Mouse (Mus musculus): Measurements from ENCODE around the gene Tspan17.

The Tspan17 gene

DNA sequence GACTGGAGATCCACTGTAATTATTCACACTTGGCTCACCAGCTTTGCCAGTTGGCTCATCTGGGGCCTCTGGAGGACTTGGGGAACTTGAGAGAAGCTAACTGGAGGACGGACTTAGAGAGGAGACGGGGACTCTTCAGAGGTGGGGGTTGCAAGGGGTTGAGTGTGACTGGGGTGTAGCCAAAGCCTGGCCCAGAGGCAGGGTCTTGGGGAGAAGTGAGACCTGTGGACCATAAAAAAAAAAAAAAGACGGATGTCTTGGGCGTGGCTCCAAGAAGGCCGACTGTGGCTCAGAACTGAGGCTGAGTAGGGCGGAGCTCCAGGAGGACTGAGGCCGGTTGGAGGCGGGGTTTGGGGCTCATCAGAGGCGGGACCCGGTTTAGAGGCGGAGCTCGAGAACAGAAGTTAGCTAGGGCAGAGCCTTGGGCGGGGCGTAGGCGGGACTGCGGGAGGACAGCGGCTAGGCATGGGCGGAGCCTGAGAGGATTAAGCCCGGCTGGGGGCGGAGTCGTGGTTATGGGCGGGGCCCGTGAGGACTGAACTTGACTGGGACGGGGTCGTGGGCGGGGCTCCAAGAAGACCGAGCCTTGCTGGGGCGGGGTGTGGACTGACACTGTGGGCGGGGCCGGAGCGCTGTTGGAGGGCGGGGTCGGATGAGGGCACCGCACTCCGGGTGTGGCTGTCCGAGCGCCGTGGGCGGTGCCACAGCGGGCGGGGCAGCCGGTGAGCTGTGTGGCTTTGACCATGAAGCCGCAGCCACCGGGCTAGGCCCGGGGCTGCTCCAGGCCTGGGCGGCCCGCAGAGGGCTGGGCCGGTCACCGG is at the start of gene Tspan17:
Gene Tspan17 (plus strand): TSS at position 638 of the 821 bp plus-strand sequence.
- DNase-seq = peak; percentile 99

DNA sequence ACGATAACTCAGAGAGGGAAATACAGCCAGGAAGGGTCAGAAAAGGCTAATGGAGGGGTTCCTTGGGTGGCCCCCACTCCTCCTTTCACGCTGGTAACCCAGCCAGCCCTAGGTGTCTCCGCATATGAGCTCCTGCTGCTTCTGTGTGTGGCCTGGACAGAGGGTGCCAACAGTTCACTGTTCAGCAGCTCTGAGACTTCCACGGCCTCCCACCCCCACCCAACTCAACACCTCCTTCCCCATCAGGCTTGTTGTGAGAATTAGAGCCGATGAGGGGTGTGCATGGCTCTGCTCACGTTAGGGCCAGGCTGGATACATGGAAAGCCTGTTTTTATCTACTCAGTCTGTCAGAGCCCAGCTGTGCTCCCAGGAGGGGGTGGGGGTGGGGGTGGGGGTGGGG is 43.1 kb upstream of the Tspan17 start:
- no peak for DNase-seq

DNA sequence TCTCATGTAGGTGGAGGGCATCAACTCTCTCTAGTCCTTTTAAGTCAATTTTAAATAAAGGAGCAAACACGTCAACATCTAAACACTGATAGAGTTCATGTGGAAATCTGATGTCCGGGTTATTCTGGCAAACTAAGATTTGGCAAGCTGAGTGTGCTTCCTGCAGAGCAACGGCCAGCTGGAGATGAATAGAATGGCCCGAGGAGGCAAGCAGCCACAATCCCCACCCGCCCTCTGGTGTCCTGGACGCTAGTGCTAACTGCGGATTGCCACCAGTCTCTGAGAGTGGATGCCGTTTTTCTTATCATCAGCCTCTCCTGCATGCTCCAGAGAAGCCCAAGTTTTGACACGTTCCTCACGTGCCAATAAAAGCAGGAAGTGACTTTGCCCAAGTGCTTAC is 42.3 kb upstream of the Tspan17 start:
- DNase-seq = no peak

DNA sequence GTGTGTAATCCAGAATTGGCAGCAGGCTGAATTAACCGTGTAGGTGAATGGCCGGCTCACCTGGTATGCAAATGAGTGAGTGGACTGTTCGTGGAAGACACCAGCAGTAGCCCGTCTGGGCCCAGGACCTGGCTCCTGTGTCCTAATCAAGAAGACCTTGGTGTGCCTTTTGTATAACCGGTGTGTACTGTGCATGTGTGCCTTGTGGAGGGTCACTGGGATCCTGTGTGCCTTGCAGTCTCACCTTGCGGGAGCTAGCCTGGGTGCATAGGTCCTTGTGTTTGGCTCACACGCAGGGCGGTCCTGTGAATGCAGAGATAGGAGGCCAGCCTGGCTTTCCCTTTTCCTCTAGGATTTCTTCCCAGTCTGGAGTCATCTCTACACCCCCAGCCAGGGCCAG is 41.0 kb upstream of the Tspan17 start:
- no peak for DNase-seq

DNA sequence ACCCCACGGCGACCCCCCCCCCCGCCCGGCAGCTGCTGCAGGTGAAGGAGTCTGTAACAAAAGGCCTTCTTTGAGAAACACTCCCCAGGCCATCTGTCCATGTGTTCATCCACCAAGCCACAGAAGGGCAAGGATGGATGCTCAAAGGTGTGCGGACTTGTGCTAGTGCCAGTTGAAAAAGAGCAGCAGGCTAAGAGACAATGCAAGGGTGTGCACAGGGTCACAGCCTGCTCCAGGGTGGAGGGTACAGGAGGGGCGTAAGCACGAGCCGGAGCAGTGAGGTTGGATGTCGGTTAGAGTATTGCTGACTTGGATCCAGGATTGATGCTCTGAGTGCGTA is 40.5 kb upstream of the Tspan17 start:
- DNase-seq = no peak

DNA sequence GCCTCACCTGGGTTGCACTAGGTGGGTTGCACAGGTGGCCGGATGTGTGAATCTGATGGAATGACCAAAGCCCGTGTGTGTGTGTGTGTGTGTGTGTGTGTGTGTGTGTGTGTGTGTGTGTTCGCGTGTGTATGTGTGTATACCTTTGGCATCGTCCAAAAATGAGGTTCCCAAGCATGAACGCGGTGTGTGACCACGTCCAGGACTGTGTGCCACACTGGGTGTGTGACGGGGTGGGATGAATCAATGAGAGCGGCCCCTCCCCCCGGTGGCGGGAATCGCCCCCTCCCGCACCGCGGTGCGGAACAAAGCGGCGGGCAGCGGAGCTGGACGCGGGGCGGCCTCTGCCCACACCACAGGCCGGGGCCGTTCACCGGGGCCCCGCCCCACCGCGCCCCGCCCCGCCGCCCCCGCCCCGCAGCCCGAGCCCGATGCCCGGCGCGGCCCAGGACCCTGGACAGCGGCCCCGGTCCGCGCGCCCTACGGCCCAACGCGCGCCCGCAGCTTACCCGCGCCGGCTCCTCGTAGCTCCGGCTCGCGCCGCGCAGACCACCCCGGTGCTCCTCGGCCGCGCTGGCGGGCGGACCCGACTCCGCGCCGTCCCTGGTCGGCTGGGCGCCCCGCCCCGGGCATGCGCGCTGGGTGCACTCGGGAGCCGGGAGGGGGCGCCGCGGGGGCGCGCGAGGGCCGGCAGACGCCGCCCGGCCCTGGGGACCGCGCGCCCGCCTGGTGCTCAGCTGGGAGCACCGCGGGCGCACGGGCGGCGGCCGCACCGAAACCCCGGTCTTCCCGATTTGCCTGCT is 39.9 kb upstream of the Tspan17 start:
- DNase-seq = no peak

DNA sequence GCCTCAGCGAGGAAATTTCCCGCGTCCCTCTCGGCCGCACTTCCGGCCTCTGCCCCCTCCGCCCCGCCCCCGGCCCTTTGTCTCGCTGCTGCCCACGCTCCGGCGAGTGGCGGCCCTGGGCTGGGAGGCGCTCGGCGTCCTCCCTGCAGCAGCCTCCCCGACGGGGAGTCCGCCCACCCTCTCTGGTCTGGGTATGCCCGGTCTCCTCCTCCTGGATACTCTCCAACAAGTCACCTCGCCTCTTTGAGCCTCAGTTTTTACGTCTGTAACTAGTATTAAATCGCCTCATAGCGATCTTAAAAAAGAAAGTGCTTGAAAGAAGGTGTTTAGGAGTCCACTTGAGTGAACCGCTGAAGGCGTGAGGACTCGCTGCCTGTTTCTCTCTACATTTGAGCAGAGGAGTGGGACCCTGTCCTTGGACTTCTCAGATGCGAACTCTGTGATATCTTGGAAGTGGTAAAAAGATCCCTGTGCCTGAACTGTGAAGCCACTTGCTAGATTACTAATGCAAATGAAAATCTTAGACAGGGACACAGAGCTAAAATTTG is 39.2 kb upstream of the Tspan17 start, which contains the start of gene Gprin1:
Gene Gprin1 (minus strand): TSS at position 11 of the 548 bp plus-strand sequence.
- no peak for DNase-seq

DNA sequence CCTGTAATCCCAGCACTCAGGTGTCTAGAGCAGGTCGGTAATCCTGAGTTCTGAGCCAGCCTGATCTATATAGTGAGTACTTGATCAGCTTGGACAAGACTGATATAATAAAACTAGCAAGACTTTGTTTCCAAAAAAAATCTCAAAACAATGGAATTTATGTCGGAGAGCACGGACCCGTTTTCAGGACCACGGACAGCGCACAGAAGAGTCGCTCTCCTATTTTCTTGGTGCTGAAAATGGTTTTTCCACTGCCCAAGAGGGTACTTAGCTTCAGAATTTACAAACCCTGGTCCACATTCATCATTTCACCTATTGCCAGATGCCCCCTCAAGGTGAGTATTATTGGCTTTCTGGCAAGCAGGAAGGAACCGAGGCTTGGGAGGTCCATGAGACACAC is 38.5 kb upstream of the Tspan17 start:
- DNase-seq = no peak

DNA sequence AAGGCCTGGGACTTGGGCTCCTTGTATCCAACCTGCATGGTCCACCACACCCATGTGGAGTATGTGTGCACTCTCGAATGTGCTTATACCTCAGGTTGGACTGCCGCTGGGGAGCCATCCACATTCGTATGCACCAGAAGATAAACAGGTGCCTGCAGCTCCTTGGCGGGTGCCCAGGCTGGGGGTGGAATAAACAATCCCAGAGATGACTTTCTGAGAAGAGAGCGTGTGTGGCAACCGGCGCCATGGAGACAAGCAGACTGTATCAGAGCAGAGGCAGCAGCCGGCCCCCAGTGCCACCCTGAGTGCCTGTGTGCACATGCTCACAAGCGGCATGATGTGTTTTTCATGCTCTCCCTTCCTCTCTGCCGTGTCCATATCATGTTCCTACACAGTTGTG is 36.5 kb upstream of the Tspan17 start:
- peak; percentile 95 for DNase-seq

DNA sequence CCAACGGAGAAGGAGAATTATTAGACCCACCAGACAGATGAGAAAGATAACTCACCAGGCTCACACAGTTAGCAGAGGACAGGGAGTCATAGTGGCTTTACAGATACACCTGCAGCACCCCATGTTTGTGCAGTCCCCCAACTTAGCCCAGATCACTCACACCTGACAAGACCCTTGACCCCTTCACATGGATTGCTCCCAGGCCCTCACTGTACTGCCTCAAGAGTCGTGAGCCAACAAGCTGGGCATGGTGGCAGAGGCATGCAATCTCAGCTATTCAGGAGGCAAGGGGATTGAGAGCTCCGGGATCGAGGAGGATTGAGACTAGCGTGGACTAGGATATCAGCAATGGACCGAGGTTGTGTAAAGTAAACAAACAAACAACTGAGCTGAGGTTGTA is 35.4 kb upstream of the Tspan17 start:
- no peak for DNase-seq

DNA sequence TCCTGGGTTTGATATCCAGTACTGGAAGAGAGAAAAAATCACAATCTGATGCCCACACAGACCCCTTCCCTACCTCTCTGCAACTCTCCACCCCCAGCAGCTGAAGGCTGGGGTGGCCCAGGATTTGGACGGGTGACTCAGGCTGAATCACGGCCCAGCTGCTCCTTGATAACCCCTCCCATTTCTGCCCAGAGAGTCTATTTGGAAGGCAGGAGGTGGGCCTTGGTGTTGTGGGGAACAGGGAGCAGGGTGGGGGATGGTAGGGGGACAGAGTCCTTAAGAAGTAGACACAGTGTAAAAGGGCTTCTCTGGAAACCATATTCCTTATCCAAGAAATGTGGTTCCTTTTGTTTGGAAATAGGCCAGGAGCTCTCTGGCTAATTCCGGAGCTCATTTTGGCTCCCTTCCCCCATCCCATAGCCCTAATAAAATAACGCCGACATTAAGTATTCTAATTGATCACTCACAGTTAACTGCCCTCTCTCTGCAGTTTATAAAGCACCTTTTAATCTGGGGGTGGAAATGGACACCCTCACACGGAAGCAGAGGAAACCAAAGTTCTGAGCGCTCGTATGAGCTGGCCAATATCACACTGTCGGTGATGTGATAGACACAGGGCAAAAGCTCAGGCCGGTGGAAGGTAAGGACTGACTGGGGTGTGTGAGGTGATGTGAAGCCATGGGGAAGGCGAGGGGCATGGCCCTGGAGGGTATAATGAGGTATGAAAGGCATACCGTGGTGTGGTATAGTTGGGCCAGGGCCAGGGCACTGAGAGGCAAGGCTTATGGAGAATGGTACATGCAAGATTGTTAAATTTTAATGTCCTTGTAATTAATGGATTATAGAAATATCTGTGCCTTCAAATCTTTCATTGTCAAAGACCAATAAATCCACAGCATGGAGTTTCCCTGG is 34.8 kb upstream of the Tspan17 start:
- no peak for DNase-seq

DNA sequence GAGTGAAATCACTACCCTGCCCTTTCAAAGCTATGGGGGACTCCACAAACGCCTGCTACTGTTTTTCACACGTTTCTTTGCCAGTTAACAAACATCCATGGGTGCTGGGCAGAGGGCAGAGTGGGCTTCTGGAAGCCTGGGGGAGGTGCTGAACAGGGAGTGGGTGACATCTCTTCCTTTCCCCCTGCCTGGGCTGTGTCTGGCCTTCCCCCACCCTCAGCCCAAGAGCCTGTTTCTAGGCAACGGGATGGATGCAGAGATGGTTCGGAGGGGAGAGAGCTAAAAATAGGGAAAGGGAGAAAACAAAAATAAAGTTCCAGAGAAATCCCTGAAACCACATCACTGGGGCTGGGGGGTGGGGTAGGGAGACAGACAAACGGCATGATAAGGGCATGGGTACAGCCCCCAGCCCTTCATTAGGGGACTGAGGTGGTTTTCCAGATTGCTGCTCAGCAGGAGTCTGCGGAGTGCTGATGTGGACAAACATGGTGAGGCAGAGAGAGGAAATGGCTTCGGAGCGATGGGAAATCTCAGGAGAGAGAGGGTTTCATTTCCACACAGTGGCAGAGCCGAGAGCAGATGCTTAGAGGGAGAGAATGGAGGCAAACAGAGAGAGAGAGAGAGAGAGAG is 33.9 kb upstream of the Tspan17 start:
- peak; percentile 76 for DNase-seq

DNA sequence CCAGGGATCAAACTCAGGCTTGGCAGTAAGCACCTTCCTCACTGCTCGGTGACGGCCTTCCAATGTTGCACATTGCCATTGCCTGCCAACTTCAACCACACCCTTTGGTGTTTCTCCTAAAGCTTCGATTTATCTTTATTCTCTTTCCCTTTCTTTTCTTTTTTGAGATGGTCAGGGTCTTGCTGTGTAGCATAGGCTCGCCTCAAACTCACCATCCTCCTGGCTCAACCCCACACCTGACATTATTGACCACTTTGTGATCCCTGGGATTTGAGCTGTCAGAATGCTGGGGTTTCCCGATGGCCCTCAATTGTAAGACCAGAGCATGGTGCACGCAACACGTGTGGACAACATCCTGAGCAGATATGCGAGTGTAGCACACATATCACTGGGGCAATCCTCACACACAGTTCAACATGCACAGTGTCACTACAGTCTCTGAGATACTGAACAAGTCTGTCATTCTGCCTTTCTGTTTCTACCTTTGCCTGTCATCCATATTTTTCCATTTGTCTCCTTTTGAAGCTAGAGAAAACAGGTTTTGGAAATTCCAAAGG is 32.9 kb upstream of the Tspan17 start:
- DNase-seq = no peak

DNA sequence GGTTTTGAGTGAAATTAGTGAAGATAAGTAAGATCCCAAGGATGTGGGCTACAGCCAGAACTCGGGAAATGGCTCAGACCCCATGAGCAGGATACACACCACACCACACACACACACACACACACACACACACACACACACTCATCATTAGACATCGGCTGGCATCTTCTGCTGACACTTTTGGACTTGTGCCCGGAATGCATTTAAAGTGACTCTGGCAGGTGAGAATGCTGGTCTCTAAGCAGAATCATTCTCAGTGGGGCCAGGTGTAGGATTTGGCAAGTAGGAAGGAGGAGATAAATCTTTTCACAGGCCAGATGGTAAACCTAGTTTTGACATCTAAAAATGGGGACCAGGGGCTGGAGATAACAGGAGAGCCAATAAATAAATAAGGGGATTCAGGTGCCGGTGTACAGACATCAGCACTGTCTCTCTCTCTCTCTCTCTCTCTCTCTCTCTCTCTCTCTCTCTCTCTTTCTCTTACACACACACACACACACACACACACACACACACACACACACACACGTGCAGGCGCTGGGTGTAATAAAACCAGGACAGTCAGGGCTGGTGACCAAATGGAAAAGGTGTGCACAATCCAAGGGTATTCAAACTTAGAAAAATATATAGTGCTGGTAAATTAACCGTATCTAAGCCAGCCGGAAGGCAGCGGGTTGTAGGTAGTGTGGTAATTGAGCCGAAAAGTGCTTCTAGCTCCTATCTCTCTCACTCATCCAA is 31.9 kb upstream of the Tspan17 start:
- no peak for DNase-seq

DNA sequence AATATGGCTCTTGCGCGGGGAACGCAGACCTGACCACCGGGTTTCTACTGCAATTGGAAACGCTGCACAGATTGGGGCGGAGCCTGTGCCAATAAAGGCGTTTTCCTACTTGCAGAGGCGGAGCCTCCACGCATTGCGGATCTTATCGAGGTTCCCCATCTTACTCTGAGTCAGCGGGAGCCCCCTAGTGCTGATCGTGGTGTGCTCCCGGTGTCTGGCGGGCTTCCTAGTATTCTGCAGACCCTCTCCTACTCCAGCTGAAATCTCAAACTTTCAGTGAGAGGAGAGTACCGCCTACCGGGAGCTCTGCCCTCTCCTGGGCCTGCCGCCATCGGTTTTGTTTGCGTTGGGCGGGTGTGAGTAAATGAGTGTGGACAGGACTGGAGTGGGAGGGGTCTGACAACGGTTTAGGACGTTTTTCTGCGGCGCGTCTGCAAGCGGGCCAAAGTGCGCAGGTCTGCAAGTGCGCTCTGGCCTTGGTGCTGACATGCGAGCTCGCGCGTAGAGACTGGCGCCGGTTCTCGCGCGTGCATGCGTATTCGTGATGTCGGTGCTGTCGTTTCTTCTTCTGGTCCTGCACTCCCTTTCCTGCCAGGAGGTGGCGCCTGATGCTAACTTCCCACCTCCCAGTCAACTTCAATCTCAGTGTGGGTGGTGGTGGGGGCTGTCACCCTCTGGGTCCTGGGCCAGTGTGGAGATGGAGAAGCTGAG is 31.0 kb upstream of the Tspan17 start:
- peak; percentile 93 for DNase-seq

DNA sequence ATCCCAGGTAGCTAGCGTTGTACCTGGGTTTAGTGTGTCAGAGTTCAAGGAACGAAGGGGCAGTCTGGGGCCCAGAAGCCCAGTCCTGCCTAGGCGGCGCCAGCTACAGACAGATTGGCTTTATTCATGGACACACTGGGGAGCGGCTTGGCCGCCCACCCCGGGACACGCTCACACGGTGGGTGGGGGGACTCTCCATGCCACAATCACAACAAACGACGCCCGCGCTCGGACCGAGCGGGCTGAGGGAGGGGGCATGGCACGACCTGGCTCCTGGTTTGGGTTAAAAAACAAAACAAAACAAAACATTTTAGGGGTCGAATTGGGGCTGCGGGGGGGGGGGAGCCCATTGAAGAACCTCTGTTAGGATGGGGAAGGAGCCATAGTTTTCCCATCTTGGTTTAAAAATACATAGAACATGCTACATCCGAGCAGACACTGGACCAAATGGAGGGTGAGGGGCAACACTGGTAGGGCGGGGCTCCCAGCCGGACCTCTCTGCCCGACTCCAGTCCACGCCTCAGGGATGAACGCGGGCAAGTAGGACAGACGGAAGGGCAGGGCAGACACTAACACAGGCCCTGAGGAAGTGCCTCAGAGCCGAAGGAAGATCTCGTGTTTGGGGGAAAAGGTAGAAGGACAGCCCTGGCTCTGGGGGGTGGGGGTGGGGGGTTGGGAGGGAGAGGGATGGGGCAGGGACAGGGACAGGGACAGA is 30.3 kb upstream of the Tspan17 start:
- DNase-seq = no peak

DNA sequence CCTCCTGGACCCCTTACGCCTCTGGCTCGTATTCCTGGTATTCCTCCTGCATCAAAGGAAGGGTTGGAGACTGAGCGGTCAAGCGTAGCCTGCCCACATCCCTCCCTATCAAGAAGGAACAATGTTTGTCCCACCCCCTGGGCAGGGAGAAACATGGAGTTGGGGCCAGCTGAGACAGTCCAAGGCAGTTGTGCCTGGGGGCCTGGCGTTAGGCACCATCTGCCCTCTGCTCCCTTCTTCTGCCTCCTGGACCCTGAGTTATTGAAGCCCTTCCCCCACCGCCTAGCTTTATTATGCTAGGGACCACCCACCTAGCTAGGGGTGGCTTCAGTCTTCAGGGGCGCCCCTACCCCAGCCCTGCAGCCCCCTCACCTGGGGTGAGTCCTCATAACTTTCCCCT is 29.7 kb upstream of the Tspan17 start:
- peak; percentile 10 for DNase-seq

DNA sequence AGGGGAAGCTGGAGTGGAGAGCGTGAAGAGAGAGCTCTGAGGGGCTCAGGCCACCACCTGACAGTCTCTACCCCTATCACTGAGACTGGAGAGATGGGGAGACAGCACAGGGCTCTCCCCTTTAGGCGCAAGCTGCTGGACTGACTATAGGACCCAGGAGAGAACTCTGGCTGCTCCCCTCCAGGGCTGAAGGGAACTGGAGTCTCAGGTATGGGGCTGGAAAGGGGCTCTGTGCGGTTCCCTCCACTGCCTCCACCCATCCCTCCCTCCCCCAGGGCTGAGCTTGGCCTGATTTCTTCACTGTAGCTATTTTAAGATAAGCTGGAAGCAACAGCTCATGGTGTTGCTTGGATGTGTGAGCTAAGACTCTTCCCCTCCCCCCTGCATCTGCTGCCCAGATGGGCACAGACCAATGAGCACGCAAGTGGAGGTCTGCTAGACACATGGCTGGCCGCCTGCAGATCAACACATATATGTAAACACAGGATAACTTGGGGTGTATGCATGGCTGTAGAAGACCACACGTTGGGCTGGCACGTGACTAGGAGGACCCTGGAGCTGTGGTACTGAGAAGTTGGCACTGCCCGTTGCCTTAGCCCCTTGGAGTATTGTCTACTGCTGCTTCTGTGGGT is 28.9 kb upstream of the Tspan17 start:
- DNase-seq = peak; percentile 95

DNA sequence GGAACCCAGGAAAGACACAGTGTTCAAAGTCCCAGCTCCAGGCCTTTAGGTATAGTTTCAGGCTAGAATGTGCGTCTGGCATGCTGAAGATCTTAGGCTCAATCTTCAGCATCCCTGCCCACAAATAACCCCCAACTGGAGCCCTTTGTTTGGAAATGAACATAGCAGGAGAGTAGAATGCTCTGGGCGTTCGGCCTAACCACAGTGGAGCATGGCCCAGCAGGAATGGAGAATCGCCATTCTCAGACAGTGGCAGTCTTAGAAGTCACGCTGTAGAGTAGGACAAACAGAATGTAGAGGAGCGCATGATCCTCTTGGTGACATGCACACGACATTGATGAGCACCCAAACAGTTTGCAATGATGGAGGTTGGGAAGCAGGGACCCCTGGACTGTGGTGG is 28.3 kb upstream of the Tspan17 start:
- DNase-seq = no peak
